Mouse (Mus musculus) adipocyte (in vitro differentiated cells): ENCODE data around the gene Scin.

Source experiments
- DNase-seq: peaks from one replicate; pipeline ENCODE4 v3.0.0-alpha.2; 2016; ENCODE audit warnings: low spot score

The Scin gene

DNA sequence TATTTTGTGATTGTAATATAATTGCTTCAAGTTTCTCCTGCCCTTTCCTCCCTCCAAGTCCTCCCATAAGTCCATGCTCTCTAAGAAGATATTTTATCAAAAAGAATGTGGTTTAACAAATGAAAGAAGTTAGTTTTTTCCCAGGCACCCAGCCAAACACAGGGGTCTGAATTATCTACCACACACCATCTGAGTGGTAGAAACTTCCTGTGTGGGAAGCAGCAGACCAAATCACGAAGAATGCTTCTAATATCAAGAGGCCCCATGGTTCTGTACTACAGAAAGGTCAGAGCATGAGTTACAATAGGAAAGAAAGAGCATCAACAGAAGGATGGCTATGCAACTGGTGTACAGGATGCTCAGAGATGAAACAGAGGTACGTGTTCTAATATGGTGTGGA lies 25.9 kb downstream of the Scin start:
- no peak for DNase-seq

GRCm38 (mm10) chr12:40106874-40107273 lies 27.2 kb downstream of the Scin start:
- no peak for DNase-seq

DNA sequence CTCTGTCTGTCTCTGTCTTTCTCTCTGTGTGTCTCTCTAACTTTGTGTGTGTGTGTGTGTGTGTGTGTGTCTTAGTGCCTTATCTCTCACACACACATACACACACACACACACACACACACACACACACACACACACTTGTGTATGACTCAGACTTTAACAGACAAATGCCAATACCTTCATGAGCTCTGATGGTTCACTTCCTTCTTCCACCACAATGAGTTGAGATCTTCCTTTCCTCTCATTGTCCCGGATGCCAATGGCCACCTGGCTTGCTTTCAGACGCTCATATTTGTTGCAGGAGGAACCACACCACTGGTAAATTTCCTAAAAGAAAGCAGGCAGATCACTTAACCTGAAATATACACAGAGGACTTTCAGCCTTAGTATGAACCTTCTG lies 29.3 kb downstream of the Scin start:
- DNase-seq, result no peak

- DNase-seq, result no peak
Measured at GRCm38 (mm10) chr12:40102359-40102758, 31.7 kb downstream of the Scin start.

GRCm38 (mm10) chr12:40099407-40099806 lies 34.6 kb downstream of the Scin start:
- no peak for DNase-seq

DNA sequence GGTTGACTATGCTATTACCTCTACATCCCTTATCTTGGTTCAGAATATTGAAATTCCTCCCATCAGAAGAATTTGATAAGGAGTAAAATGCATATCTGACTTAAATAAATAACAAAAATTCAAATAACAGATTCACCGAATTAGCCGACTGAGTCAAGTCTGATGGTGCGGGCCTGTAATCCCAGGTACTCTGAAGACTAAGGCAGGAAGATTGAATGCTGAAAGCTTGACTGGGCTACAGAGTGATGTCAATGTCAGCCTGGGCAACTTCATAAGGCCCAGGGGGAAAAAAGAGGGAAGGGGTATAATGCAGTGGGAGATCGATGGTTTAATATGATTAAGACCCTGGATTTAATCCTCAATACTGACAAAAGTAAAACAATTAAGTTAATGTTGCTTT lies 36.6 kb downstream of the Scin start:
- DNase-seq, result no peak

GRCm38 (mm10) chr12:40097023-40097422 lies 37.0 kb downstream of the Scin start:
- no peak for DNase-seq

- no peak for DNase-seq
Measured at GRCm38 (mm10) chr12:40096453-40096852, 37.6 kb downstream of the Scin start.

GRCm38 (mm10) chr12:40090017-40090416 lies 44.0 kb downstream of the Scin start:
- no peak for DNase-seq

DNA sequence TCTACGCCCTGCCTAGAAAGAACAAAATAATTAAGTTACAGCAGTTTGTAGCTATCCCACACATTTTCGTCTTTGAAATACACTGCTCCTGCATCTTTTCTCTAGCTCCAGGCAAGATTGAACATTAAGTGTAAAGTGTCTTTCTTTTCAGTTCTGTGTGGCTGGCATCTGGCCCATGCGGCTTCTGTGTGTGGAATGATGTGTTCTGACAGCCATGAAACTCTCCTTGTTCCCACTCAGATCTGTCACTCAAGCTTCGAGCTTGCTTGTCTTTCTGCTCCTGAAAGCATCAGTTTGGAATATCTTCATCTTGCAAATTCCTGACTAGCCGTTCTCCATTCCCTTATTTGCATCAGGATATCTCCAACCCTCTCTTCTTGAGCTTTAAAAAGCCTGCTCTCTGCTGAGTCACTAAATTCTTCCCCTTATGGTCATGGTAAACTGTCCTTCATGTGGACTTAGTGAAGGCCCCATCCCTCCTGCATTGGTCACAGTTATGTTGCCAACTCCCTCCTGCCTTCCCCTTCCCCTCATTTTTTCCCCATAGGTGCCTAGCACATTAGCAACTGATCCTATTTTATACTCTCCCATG lies 48.2 kb downstream of the Scin start:
- DNase-seq, result no peak

GRCm38 (mm10) chr12:40082453-40083238 lies 51.4 kb downstream of the Scin start:
- DNase-seq, result peak; percentile 61

DNA sequence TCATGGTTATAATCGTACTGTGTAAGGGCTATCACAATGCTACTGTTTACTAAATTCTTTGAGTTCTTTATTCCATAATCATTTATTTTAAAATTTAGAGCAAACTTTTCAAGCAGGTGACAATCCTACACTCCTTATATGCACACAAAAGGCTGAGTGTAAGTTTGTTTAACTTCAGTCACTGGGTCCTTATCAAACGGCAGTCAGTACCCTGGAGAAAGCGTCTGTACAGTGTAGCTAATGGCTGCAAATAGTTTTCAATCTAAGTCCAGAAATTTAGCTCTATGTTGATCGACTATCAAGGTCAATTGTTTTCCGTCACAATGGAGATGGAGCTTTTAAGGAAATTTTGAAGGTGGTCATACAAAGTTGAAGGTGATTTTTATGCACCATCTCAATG lies 52.0 kb downstream of the Scin start:
- DNase-seq, result no peak

- peak; percentile 40 for DNase-seq
Measured at GRCm38 (mm10) chr12:40073660-40074059, 60.4 kb downstream of the Scin start.

DNA sequence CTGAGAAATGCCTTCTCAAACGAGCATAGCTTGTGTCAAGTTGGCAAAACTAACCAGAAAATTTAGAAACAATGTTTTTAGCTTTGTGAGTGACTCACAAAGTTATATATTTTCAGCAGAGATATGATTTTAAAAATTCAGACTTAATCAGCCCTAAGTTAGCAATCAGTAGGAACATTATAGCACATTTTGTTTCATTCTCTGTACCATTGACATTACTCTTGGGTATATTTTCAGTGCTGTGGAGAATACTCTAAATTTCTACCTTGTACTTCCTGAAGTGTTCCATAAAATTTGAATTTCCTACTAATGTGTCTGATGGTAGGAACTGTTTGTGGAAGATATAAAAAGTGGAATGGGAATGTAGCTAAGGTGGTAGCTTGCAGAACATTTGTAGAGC lies 87.0 kb downstream of the Scin start:
- DNase-seq, result no peak

GRCm38 (mm10) chr12:40043816-40044585 lies 90.0 kb downstream of the Scin start:
- no peak for DNase-seq

DNA sequence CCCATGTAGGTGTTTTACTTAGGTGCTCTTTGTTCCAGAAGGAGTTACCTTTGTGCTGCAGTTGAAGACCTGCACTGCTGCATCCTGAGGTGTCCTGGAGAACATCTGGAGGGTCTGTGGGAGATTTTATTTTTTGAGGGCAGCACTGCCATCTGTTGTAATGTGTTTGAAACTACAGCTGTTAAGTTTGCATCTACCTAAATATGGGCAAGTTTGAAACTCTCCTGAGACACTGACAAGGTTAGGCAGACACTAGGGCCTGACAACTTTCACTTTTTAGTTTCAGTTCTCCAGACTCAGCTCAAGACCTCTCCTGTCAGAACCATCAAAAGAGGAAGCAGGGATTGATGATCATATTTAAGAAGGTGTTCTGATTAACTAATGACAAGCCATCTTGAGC lies 94.0 kb downstream of the Scin start:
- peak; percentile 30 for DNase-seq

DNA sequence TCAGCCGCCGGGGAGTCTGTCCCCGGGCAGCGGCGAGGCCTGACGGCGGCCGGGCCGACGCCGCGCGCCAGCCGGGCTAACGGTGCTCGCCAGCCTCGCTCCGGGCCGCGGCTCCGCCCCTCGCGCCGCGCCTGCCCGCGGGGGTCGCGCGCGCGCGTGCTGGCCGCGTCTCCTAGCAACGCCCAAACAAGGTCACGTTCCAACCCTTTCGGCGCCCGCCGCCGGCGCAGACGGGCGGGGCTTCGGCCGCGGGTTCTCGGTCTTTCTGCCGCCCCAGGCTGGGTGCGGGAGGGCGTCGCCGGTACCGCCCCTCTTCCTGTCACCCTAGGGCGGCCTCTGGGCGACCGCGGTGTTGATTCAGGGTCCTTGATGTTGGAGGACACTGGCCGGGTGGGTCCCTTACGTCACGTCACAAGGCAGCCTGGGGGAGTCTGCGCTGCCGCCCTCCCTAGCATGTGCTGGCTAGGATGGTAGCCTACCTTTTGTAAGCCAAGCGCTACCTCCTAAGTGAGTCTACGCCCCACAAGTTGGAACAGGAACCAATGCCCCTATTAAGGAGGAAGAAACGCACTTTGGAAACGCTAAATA lies 96.1 kb downstream of the Scin start, which contains the start of gene Arl4a:
Gene Arl4a (minus strand): TSS at position 150 of the 588 bp plus-strand sequence.
- DNase-seq, result peak; percentile 62

DNA sequence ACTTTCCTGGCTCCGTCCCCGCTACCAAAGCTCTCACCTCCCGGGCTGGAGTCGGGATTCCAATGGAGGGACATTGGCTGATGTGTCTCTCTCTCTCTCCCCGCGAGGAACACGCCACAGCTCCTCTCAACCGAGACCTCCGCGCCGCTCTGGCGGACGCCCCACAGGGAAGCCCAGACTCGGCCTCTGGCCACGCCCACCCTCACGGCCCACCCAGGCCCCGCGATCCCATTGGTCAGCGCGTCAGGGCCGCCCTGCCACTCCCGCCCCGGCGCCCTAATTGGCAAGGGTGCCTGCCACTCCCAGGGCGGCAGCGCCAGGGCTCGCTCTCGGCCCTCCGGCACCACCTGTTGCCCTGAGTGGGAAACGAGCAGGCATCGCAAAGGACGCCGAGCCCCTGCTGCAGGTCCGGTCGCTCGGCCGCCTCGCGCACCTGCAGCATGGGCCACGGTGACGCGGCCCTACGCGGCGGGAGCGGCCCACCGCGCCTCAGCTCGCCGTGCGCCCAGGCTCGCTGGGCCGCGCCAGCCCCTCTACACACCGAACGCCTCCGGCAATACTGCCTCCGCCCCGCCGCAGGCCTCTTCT lies 96.7 kb downstream of the Scin start:
- DNase-seq, result peak; percentile 94

GRCm38 (mm10) chr12:40036666-40037065 lies 97.4 kb downstream of the Scin start:
- DNase-seq, result no peak

DNA sequence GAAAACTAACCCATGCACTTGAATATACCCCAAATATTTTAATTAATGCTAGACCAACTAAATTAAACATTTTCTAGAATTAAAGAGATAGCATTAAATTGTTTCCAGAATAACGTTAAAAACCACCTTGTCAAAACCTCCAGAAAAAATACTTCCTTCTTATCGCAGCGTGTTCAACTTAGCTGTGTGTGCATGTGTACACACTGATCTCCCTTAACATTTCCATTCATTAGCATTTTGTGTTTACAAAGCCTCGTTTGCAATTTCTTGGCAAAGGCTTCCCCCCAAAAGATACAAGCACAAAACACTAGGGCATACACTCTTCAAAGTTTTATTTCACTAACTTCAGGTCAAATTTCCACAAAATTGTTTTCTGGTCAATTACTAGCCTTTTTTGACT lies 98.5 kb downstream of the Scin start:
- DNase-seq, result no peak

- no peak for DNase-seq
Measured at GRCm38 (mm10) chr12:40029201-40029600, 104.8 kb downstream of the Scin start.

DNA sequence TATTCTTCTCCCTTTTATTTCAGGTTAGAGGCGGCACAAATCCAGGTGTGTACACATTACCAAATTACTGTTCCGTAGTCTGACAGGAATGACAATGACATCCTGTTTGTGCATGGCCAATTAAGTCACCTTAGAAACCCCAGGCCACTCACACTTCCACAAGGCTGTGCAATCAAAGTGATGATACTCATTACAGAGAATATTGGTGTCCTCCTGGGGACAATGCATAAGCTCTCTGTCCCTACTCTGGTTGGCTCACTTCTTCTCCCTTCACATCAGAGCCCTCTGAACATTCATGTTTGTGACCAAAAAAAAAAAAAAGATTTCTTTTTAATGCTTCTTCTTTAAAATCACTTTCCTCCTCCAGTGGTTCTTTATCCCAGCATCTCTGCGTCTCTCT lies 106.2 kb downstream of the Scin start:
- DNase-seq, result no peak
